Mouse (Mus musculus) erythroblast, embryonic 14.5 days (primary cell): Measurements from ENCODE around the gene Fbxw4. TPM values are rescaled to one million over a fixed set of nuclear protein-coding genes. Genes with fewer than 3 reads are reported as not detected.
"Not testable (repeated sequence)": the region's sequence is repeated elsewhere in the genome, so short reads cannot be mapped to it uniquely, and the experiment has no call there.

Experiments
- H3K27me3 ChIP-seq: 2 replicates; pipeline ENCODE4 v1.6.1; 2012; ENCODE audit warnings: inconsistent platforms; ENCODE audit not compliant: control insufficient read depth
- H3K36me3 ChIP-seq: 2 replicates; pipeline ENCODE4 v1.6.1; 2012; ENCODE audit warnings: mild to moderate bottlenecking, inconsistent platforms; ENCODE audit not compliant: control insufficient read depth
- H3K4me1 ChIP-seq: 2 replicates; pipeline ENCODE4 v1.6.1; 2012; ENCODE audit warnings: inconsistent platforms; ENCODE audit not compliant: control insufficient read depth
- H3K4me3 ChIP-seq: replicated peaks from 2 replicates; pipeline ENCODE3; 2012; ENCODE audit warnings: moderate library complexity, mild to moderate bottlenecking, inconsistent platforms
- H3K9me3 ChIP-seq: 2 replicates; pipeline ENCODE4 v1.6.1; 2012; ENCODE audit warnings: low read length, inconsistent platforms, mixed read lengths; ENCODE audit not compliant: control insufficient read depth
- GATA1 ChIP-seq: IDR thresholded peaks from 2 replicates; pipeline ENCODE4 v1.6.1; 2012; ENCODE audit warnings: low read length, inconsistent platforms, mixed read lengths
- TAL1 ChIP-seq: IDR thresholded peaks from 3 replicates; pipeline ENCODE4 v1.6.1; 2012; ENCODE audit warnings: low read length, inconsistent platforms, mixed read lengths
- polyA plus RNA-seq: library from polyadenylated mRNA; stranded (reverse); fragments of >175 nt; gene quantifications from 2 replicates; pipeline ENCODE4 v1.2.3, GENCODE M21; 2012

Gene Fbxw4
- polyA plus RNA-seq, 1 experiment = 8.5 TPM

DNA sequence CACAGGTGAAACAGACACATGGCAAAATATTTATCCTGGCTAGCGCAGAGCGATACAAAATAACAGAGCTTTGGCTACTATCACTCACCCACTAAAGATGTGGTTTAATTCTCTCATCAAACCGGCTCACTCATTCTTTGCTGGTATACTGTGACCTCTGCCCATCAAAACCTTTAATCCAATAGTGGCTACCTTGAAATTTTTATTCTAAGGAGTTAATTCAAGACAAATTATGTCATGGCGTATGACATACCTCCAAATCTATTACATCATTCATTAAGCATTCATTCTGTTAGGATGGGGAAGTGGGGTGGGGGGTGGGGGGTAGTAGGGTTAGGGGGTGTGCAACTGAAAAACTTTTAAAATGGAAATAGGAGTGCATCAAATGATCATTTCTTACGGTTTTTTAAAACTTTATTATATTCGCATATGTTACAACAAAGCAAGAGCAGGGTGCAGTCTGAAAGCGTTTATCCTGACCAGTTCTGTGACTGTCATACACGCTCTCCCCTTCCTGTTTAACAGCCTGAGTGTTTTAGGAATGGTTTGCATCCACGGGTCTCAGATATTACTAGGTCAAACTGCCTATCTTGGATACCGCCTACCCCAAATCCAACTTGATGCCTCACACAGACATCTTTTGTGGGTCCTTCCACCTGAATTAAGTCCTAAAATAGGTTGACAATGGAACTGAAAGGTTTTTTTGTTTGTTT, 1.4 kb downstream of the Fbxw4 start:
- TF ChIP-seq GATA1 (no peak), TAL1 (no peak)
- Histone ChIP-seq H3K36me3 (peaks cover 22% of the 10 kb centered on the region), H3K4me1 (peaks cover 55% of the 10 kb centered on the region)

DNA sequence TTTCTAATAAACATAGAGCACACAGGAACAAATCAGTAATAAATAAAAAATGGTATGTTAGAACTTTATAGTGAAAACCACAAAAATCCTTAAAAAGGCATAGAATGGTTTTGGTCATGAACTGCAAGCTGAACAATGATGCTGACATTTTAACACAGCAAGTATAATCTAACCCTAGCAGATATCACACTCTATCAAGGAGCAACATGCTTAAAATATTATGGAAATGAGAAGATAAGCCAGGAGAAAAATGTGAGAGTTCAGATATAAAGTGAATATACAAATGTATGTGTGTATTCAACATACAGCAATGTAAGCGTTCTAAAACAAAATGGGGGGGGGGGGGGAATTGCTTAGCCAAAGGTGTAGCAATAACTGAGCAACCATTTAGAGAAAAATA, 2.3 kb downstream of the Fbxw4 start:
- Histone ChIP-seq H3K27me3 (no peaks in the 10 kb centered on the region), H3K36me3 (peaks cover 31% of the 10 kb centered on the region), H3K4me1 (peaks cover 64% of the 10 kb centered on the region), H3K9me3 (no peaks in the 10 kb centered on the region), H3K4me3 (peak overlapping the region; percentile 99)
- TF ChIP-seq GATA1 (peak; percentile 84), TAL1 (peak; percentile 75)

More for the DNA sequence above, 1.4 kb downstream of the Fbxw4 start:
- H3K27me3 ChIP-seq = no peaks in the 10 kb centered on the region
- H3K9me3 ChIP-seq = no peaks in the 10 kb centered on the region
- peak overlapping the region; percentile 99 for H3K4me3 ChIP-seq

DNA sequence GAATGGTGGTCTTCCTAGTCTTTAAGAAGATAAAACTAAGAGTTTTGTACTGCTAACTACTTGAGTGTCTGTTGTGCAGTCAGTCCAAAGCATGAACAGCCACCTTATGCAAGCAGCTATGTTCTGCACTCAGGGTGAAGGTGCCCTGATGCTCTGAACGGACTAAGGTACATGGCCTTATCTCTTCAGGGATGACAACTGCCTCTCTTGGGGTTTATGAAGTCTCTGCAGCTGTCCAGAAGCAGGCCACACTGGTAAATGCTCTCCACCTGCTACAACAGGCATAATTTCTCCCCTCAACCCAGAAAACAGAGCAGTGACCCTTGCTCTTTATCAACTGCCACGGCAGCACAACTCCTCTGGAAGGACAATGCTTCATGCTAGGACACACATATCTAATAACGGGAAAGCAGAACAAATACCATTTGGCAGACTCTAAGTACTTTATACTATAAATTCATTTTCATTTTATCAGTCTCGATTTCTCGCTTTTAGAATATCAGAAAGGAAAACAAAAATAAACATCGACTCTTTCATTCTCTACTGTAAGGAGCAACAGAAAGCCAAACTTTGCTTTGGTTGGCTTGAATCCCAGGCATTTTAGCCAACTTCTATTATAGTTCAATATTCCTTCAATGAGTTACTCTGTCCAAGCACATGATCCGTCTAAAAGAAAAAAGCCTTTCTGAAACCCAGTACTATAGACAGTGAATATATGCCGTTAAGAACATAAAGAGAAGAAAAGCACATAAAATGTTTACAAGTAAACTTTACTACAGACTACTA, 3.1 kb downstream of the Fbxw4 start:
- no peaks in the 10 kb centered on the region for H3K9me3 ChIP-seq
- no peaks in the 10 kb centered on the region for H3K27me3 ChIP-seq
- peak; percentile 62; the same call in 1 of the 2 replicates for TF ChIP-seq GATA1
- TF ChIP-seq TAL1 = no peak
- H3K4me1 ChIP-seq = peaks cover 72% of the 10 kb centered on the region
- H3K4me3 ChIP-seq = peak overlapping the region; percentile 99
- peaks cover 31% of the 10 kb centered on the region for H3K36me3 ChIP-seq

DNA sequence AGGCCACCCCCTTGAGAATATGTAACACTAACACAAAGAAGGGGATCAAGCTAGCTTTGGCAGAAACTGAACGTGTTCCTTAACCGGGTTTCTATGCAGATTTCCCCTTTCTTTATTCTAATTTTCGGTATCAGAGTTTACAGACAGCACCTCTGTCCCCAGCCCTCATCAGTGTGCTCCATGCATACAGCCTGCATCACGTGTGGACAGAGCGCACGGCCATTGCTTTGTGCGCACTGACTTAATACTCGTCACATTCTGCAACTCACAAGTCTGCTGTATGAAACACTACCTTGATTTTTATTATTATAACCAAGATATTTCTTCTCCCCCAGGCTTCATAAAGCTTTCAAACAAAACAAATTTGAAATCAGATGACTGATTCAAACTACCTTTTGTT, 4.2 kb downstream of the Fbxw4 start:
- Histone ChIP-seq H3K4me1 (peaks cover 74% of the 10 kb centered on the region), H3K4me3 (no peak overlapping the region)
- TF ChIP-seq TAL1 (no peak), GATA1 (no peak)

DNA sequence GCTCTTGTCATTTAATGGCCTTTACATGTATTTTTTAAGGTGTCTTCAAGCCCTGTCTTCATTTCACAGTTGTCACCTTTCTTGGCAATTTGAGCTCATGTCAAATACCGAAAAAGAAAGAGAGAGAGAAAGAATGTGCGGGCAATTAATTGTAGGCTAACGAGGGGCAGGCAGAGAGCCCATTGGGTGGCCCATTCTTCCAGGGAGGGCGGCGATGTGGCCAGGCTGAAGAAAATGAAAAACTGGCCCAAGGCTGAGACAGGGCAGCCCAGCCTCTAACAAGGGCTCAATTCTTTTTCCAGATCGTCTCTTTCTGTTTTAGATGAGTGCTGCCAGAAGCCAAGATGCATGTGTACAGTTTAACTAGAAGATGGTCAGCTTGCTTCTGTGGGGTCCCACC, 6.1 kb downstream of the Fbxw4 start:
- Histone ChIP-seq H3K36me3 (peaks cover 42% of the 10 kb centered on the region), H3K9me3 (no peaks in the 10 kb centered on the region), H3K27me3 (no peaks in the 10 kb centered on the region), H3K4me3 (no peak overlapping the region), H3K4me1 (peaks cover 65% of the 10 kb centered on the region)
- TF ChIP-seq GATA1 = no peak
- no peak for TF ChIP-seq TAL1

More for the DNA sequence above, 4.2 kb downstream of the Fbxw4 start:
- H3K36me3 ChIP-seq = peaks cover 38% of the 10 kb centered on the region
- no peaks in the 10 kb centered on the region for H3K9me3 ChIP-seq
- H3K27me3 ChIP-seq = no peaks in the 10 kb centered on the region

DNA sequence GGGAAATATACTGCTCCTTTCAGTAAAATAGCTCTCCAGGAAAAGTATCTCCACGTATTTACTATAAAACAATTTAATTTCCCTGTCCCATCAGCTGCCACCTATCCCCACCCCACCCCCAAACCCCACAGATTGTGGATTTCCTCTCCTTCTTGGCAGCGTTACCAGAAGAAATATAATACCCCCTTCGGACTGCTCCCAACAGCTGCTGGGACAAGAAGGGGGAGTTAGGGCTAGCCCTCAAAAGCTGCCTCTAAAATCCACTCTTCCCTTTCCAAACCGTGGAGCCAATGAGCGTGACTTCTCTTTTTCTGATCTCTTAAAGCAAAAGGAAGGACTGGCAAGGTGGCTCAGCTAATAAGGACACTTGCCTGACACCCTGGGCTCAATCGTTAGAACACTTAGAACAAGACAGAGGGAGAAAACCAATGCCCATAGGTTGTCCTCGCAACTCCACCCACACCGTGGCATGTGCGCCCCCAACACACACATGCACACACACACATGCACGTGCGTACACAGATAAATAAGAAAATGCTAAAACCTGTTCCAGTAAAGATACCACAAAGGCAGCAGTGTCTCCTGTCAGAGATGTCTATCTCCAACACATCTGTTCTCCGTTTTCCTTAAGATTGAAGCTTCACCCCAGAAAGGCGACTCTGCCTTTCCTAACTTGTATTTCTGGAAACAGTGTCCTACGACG, 7.7 kb downstream of the Fbxw4 start:
- Histone ChIP-seq H3K4me3 (no peak overlapping the region), H3K27me3 (no peaks in the 10 kb centered on the region), H3K36me3 (peaks cover 43% of the 10 kb centered on the region), H3K9me3 (no peaks in the 10 kb centered on the region), H3K4me1 (peaks cover 58% of the 10 kb centered on the region)
- TF ChIP-seq GATA1 = no peak
- peak; percentile 48; the same call in 2 of the 3 replicates for TF ChIP-seq TAL1

DNA sequence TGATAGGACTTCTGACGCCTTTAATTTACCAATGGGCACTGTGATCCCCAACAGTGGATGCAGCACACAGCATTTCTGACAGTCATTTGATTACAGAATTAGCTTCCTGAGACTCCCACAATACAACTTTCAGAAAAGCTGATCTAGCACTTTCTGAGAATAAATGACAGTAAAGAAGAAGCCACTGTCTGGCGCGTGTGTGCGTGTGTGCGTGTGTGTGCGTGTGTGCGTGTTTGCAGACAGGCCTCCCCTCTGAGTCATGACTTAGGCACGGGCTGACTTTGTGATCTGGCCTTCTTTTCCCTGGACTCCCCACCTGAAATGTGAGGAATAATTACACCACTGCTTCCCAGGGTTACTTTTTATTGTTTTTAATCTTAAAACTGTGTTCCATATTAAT, 8.6 kb downstream of the Fbxw4 start:
- no peak overlapping the region for H3K4me3 ChIP-seq
- H3K27me3 ChIP-seq = no peaks in the 10 kb centered on the region
- H3K9me3 ChIP-seq = no peaks in the 10 kb centered on the region
- no peak for TF ChIP-seq TAL1
- TF ChIP-seq GATA1 = no peak
- peaks cover 50% of the 10 kb centered on the region for H3K4me1 ChIP-seq
- peaks cover 41% of the 10 kb centered on the region for H3K36me3 ChIP-seq

DNA sequence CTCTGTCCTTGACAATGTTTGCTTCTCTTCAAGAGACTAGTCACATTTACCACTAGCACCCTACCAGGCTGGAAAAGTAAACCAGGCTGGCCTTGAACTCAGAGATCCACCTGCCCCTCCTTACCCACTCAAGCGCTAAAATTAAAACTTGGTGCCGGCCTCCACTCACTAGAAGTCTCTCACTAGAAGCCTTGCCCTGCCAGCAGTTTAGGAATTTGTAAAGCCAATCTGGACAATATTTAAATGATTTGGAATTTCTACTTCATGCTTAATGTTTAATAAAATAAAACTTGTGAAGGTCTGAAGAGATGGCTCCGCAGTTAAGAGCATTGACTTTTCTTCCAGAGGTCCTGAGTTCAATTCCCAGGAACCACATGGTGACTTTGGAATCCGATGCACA, 10.3 kb downstream of the Fbxw4 start:
- no peak for TF ChIP-seq GATA1
- no peak for TF ChIP-seq TAL1
- Histone ChIP-seq H3K36me3 (peaks cover 31% of the 10 kb centered on the region), H3K27me3 (no peaks in the 10 kb centered on the region), H3K4me3 (no peak overlapping the region), H3K9me3 (no peaks in the 10 kb centered on the region), H3K4me1 (peaks cover 37% of the 10 kb centered on the region)

DNA sequence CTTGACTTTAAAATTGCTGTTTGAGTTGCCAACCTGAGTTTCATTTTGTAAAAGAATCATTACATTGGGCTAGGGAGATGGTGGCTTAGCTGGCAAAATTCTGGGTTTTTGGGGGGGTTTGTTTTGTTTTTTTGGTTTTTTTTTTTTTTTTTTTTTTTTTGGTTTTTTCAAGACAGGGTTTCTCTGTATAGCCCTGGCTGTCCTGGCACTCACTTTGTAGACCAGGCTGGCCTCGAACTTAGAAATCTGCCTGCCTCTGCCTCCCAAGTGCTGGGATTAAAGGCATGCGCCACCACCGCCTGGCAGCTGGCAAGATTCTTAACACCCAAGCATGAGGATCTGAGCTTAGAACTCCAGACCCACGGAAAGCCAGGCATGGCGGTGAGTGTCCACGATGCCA, 11.6 kb downstream of the Fbxw4 start:
- H3K4me1 ChIP-seq = peaks cover 26% of the 10 kb centered on the region
- not testable (repeated sequence) for H3K4me3 ChIP-seq, H3K27me3 ChIP-seq, H3K9me3 ChIP-seq
- peaks cover 23% of the 10 kb centered on the region for H3K36me3 ChIP-seq
